In the genomic region with DNA sequence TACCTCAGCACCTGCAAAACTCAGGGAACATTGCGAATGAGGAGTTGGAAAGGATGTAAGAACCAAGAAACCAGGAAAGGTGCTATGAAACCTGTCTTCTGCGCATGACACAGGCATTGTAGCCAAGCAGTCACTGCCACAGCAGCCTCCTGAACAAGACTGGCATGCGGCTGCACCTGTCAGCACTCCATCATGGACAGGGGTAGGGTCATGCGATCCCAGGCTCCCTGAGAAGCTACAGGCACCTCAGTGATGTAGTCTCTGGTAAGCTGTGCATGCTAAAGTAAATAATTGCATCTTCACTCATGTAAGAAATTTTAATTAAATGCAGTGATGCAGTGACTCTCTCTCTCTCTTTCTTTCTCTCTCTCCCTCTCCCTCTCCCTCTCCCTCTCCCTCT, we compare ENCODE assay signal across 20 mouse cellular contexts. TPM values are rescaled to one million over a fixed set of nuclear protein-coding genes. Genes with fewer than 3 reads are reported as not detected.
"Had no signal": no experiment of that assay in that cellular context is flagged by ENCODE, and none has a peak within 500 bp of the region (broad histone marks: within the 10 kb centered on the region; RNA-seq: fewer than 3 reads in every experiment).

No protein-coding gene starts in this region.

- H3K9ac ChIP-seq: lung, embryonic 14.5 days; midbrain, embryonic 12.5 days; neural tube, embryonic 13.5 days; neural tube, embryonic 15.5 days had no signal

- H3K36me3 ChIP-seq: midbrain, embryonic 10.5 days; midbrain, embryonic 12.5 days; neural tube, embryonic 13.5 days; neural tube, embryonic 15.5 days had no signal

- ATAC-seq: midbrain, embryonic 16.5 days had no signal

- H3K27ac ChIP-seq: midbrain, embryonic 10.5 days; midbrain, embryonic 12.5 days; neural tube, embryonic 13.5 days; neural tube, embryonic 15.5 days had no signal

- H3K4me2 ChIP-seq: lung, embryonic 14.5 days; midbrain, embryonic 12.5 days; neural tube, embryonic 13.5 days; neural tube, embryonic 15.5 days had no signal

- H3K4me3 ChIP-seq: midbrain, embryonic 10.5 days; midbrain, embryonic 12.5 days; myocyte; neural tube, embryonic 13.5 days; neural tube, embryonic 15.5 days had no signal

- DNase-seq: lung, adult 18-20 months; lung, embryonic 14.5 days; lung, postnatal 10 days; lung, postnatal 4 days; midbrain, embryonic 14.5 days; retina, postnatal 1 day; right cerebral cortex, adult 18-20 months; right cerebral cortex, postnatal 25 days; right cerebral cortex, postnatal 4 days; spleen, adult 18-20 months; thymus, adult 18-20 months; thymus, postnatal 14 days; thymus, postnatal 36 days had no signal

- H3K9me3 ChIP-seq: midbrain, embryonic 10.5 days; midbrain, embryonic 12.5 days; neural tube, embryonic 13.5 days; neural tube, embryonic 15.5 days had no signal

- H3K4me1 ChIP-seq: midbrain, embryonic 10.5 days; midbrain, embryonic 12.5 days; neural tube, embryonic 13.5 days; neural tube, embryonic 15.5 days had no signal

- H3K27me3 ChIP-seq: midbrain, embryonic 12.5 days; neural tube, embryonic 13.5 days; neural tube, embryonic 15.5 days had no signal

RNA-seq across cellular contexts. Expression of a gene that starts 28.7 kb away (rescaled TPM):
- polyA plus RNA-seq: midbrain, embryonic 10.5 days; midbrain, embryonic 12.5 days; midbrain, embryonic 14.5 days; midbrain, embryonic 16.5 days; neural tube, embryonic 11.5 days; neural tube, embryonic 13.5 days; neural tube, embryonic 15.5 days had no signal
